Comparison of ENCODE assay signal across 18 mouse cellular contexts in the genomic region with DNA sequence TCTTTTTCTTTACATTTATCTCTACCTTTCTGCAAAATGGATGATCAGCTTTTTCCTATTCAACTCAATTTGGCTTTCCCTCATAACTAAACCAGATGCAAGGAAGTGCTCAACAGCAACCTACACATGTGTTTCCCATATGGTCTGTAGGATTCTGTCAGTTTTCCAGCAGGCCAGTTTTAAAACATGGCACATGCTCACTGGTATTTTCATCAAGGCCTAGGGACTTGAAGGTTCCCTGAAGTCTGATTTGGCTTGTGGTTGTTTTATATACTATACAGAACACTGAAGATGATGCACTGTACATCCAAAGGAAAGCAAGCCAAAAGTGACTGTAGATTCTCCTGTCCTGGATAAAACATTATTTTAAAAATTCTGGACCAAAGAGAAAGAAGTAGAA.
A peak's percentile ranks its signal among the peaks of the same experiment; 100 is the strongest.
DNase-seq lines count a peak whose midpoint lies in the region; ATAC-seq and TF ChIP-seq lines count a peak whose summit lies in the region.
"Had no signal": no experiment of that assay in that cellular context is flagged by ENCODE, and none has a peak within 500 bp of the region (broad histone marks: within the 10 kb centered on the region; RNA-seq: fewer than 3 reads in every experiment).

No protein-coding gene starts in this region.

- H3K27ac ChIP-seq in embryonic facial prominence, embryonic 14.5 days (replicated peaks; ENCODE audit: low read depth, low read length) = peak overlapping the region; percentile 48
- peak overlapping the region; percentile 76 for H3K27ac ChIP-seq in limb, embryonic 14.5 days (replicated peaks; ENCODE audit: low read depth, low read length)
- no peak overlapping the region for H3K27ac ChIP-seq in thymus, adult 2 months (ENCODE audit: control insufficient read depth, insufficient read depth, low read length)
- H3K27ac ChIP-seq: heart, embryonic 15.5 days; layer of hippocampus, adult 2 months; neural tube, embryonic 13.5 days had no signal

- H3K36me3 ChIP-seq in embryonic facial prominence, embryonic 14.5 days (ENCODE audit: control insufficient read depth, insufficient read depth, low read length) = no peaks in the 10 kb centered on the region
- H3K36me3 ChIP-seq in limb, embryonic 14.5 days (ENCODE audit: control insufficient read depth, insufficient read depth, low read length) = no peaks in the 10 kb centered on the region
- H3K36me3 ChIP-seq in thymus, adult 2 months (ENCODE audit: control insufficient read depth, insufficient read depth, low read length) = no peaks in the 10 kb centered on the region
- H3K36me3 ChIP-seq: G1E; heart, embryonic 15.5 days; neural tube, embryonic 13.5 days had no signal

- peak; percentile 9 for DNase-seq in layer of hippocampus, adult 11-12 months (ENCODE audit: low spot score)
- no peak for DNase-seq in layer of hippocampus, adult 8-10 months (ENCODE audit: low spot score in 2 of 2)
- DNase-seq in NIH3T3 (ENCODE audit: low read depth) = peak; percentile 55
- DNase-seq in embryonic facial prominence, embryonic 14.5 days (ENCODE audit: low spot score) = peak; percentile 84
- peak; percentile 90 for DNase-seq in limb, embryonic 14.5 days (ENCODE audit: low spot score)
- no peak for DNase-seq in c-Kit-positive CD71-positive TER-119-positive erythroid progenitor cells, embryonic 14.5 days (ENCODE audit: low spot score)
- DNase-seq in thymus, adult 2 months = no peak
- DNase-seq: adrenal gland, postnatal 10 days; cerebellum, postnatal 14 days; forebrain, postnatal 0 days; lung, postnatal 14 days; thymus, postnatal 4 days had no signal

- TF ChIP-seq POLR2A in limb, embryonic 14.5 days (IDR thresholded peaks at IDR 0.05; ENCODE audit: borderline replicate concordance, extremely low read depth, insufficient read depth, insufficient read length) = no peak
- no peak for TF ChIP-seq POLR2A in thymus, adult 2 months (IDR thresholded peaks at IDR 0.05; ENCODE audit: control insufficient read depth, extremely low read depth, insufficient read depth, low read length, poor library complexity)

- no peak overlapping the region for H3K4me3 ChIP-seq in embryonic facial prominence, embryonic 14.5 days (ENCODE audit: low read depth, low read length)
- H3K4me3 ChIP-seq in limb, embryonic 14.5 days (replicated peaks; ENCODE audit: low read length) = no peak overlapping the region
- no peak overlapping the region for H3K4me3 ChIP-seq in thymus, adult 2 months (ENCODE audit: control insufficient read depth, insufficient read depth, low read length)
- H3K4me3 ChIP-seq: erythroblast, embryonic 14.5 days; heart, embryonic 15.5 days; layer of hippocampus, adult 2 months; neural tube, embryonic 13.5 days had no signal

- H3K9ac ChIP-seq in embryonic facial prominence, embryonic 14.5 days (ENCODE audit: low read depth, low read length) = no peak overlapping the region
- no peak overlapping the region for H3K9ac ChIP-seq in limb, embryonic 14.5 days (ENCODE audit: low read depth, low read length, severe bottlenecking)
- H3K9ac ChIP-seq: forebrain, postnatal 0 days; heart, embryonic 15.5 days; neural tube, embryonic 13.5 days had no signal

- no peak for TF ChIP-seq CTCF in thymus, adult 2 months (IDR thresholded peaks at IDR 0.05; ENCODE audit: borderline replicate concordance, control insufficient read depth, extremely low read depth, insufficient read depth, low read length, poor library complexity)

- H3K4me2 ChIP-seq in embryonic facial prominence, embryonic 14.5 days (ENCODE audit: low read depth, low read length) = no peak overlapping the region
- no peak overlapping the region for H3K4me2 ChIP-seq in limb, embryonic 14.5 days (replicated peaks; ENCODE audit: low read depth, low read length, severe bottlenecking)
- H3K4me2 ChIP-seq: heart, embryonic 15.5 days; neural tube, embryonic 13.5 days had no signal

- peaks cover 4% of the 10 kb centered on the region; the same call in 1 of the 2 replicates for H3K4me1 ChIP-seq in embryonic facial prominence, embryonic 14.5 days (ENCODE audit: control insufficient read depth, insufficient read depth, low read length)
- H3K4me1 ChIP-seq in limb, embryonic 14.5 days (ENCODE audit: control insufficient read depth, insufficient read depth, low read length) = no peaks in the 10 kb centered on the region
- no peaks in the 10 kb centered on the region for H3K4me1 ChIP-seq in thymus, adult 2 months (replicated peaks; ENCODE audit: control insufficient read depth, insufficient read depth, low read length)
- H3K4me1 ChIP-seq: heart, embryonic 15.5 days; neural tube, embryonic 13.5 days had no signal

- peaks cover 3% of the 10 kb centered on the region; the same call in 1 of the 2 replicates for H3K9me3 ChIP-seq in embryonic facial prominence, embryonic 14.5 days (ENCODE audit: control insufficient read depth, low read length)
- no peaks in the 10 kb centered on the region; the same call in 1 of the 2 replicates for H3K9me3 ChIP-seq in limb, embryonic 14.5 days (ENCODE audit: control insufficient read depth, low read length)
- H3K9me3 ChIP-seq: G1E; heart, embryonic 15.5 days; neural tube, embryonic 13.5 days had no signal

- ATAC-seq in embryonic facial prominence, embryonic 14.5 days (ENCODE audit: low read depth) = peak; percentile 76
- peak; percentile 89 for ATAC-seq in limb, embryonic 14.5 days (ENCODE audit: low FRiP score, low read depth)
- ATAC-seq: forebrain, postnatal 0 days; intestine, embryonic 16.5 days had no signal

- no peaks in the 10 kb centered on the region for H3K27me3 ChIP-seq in embryonic facial prominence, embryonic 14.5 days (replicated peaks; ENCODE audit: control insufficient read depth, insufficient read depth, low read length)
- H3K27me3 ChIP-seq in limb, embryonic 14.5 days (ENCODE audit: control insufficient read depth, insufficient read depth, low read length) = no peaks in the 10 kb centered on the region
- H3K27me3 ChIP-seq in thymus, adult 2 months (ENCODE audit: control insufficient read depth, insufficient read depth, low read length) = no peaks in the 10 kb centered on the region
- H3K27me3 ChIP-seq: heart, embryonic 15.5 days; neural tube, embryonic 13.5 days had no signal

Comparison
In these comparisons a context has a peak if more than half of its experiments do, and no peak if none do; other contexts are left out.
1. DNase-seq: peak in layer of hippocampus, adult 11-12 months (single experiment), NIH3T3 (single experiment), embryonic facial prominence, embryonic 14.5 days (single experiment) and limb, embryonic 14.5 days (single experiment); none in layer of hippocampus, adult 8-10 months (0 of 2), c-Kit-positive CD71-positive TER-119-positive erythroid progenitor cells, embryonic 14.5 days (single experiment) and thymus, adult 2 months (single experiment).